Mouse (Mus musculus) liver, adult 2 months (tissue): ENCODE measurements around the gene Nck2. TPM values are rescaled to one million over a fixed set of nuclear protein-coding genes. Genes with fewer than 3 reads are reported as not detected.

Source experiments
- DNase-seq: peaks from one replicate; pipeline ENCODE4 v3.0.0-alpha.2; 2011; ENCODE audit warnings: low read depth, low spot score; ENCODE audit errors: extremely low read depth
- H3K27ac ChIP-seq: fragments of 200-500 bp; replicated peaks from 2 replicates; pipeline ENCODE4 v1.5.1; 2012; ENCODE audit warnings: low read depth, mild to moderate bottlenecking, control low read depth, inconsistent platforms, low read length; ENCODE audit not compliant: insufficient read depth
- H3K27me3 ChIP-seq: fragments of 200-500 bp; 2 replicates; pipeline ENCODE4 v1.6.1; 2012; ENCODE audit warnings: mild to moderate bottlenecking, moderate library complexity, low read length, inconsistent platforms; ENCODE audit not compliant: control insufficient read depth, insufficient read depth
- H3K36me3 ChIP-seq: fragments of 200-500 bp; 2 replicates; pipeline ENCODE4 v1.6.1; 2012; ENCODE audit warnings: low read length, inconsistent platforms; ENCODE audit not compliant: control insufficient read depth, insufficient read depth
- H3K4me1 ChIP-seq: fragments of 200-500 bp; 2 replicates; pipeline ENCODE4 v1.6.1; 2011; ENCODE audit warnings: low read length; ENCODE audit not compliant: control insufficient read depth, insufficient read depth
- H3K4me3 ChIP-seq: fragments of 200-500 bp; 2 replicates; pipeline ENCODE4 v1.5.1; 2011; ENCODE audit warnings: low read depth, mild to moderate bottlenecking, control low read depth, low read length, moderate library complexity; ENCODE audit not compliant: insufficient read depth
- H3K79me2 ChIP-seq: fragments of 200-500 bp; 2 replicates; pipeline ENCODE4 v1.6.1; 2012; ENCODE audit warnings: inconsistent platforms, mild to moderate bottlenecking, low read length, moderate library complexity; ENCODE audit not compliant: control insufficient read depth, insufficient read depth
- H3K9ac ChIP-seq: fragments of 200-500 bp; 2 replicates; pipeline ENCODE4 v1.6.1; 2012; ENCODE audit warnings: low read depth, mild to moderate bottlenecking, control low read depth, inconsistent platforms, low read length
- CTCF ChIP-seq: fragments of 200-500 bp; IDR thresholded peaks from 2 replicates; pipeline ENCODE4 v1.5.1; 2011; ENCODE audit warnings: low read depth, low read length, control low read depth
- POLR2A ChIP-seq: fragments of 200-500 bp; IDR thresholded peaks from 2 replicates; pipeline ENCODE4 v1.6.1; 2011; ENCODE audit warnings: low read length, control low read depth; ENCODE audit not compliant: insufficient read depth; ENCODE audit errors: extremely low read depth
- WGBS: fragments of 180-500 bp; shearing (Covaris S2); methylation state at CpG from one replicate; pipeline ENCODE4 v1.1.7; 2018; 5-methylcytosine and 5-hydroxymethylcytosine counted together
- polyA plus RNA-seq: library from polyadenylated mRNA; depleted of rRNA; stranded (reverse); fragments of >200 nt; gene quantifications from 2 replicates; pipeline ENCODE4 v1.2.3, GENCODE M21; 2012
- total RNA-seq: library from RNA; depleted of rRNA; stranded (reverse); fragments of >200 nt; gene quantifications from 2 replicates; pipeline ENCODE4 v1.2.3, GENCODE M21; 2014

The Nck2 gene
- total and polyA plus RNA-seq, 2 experiments: 2.5 to 3.0 TPM

GRCm38 (mm10) chr1:43426526-43426925, 17.9 kb upstream of the Nck2 start:
- H3K27ac ChIP-seq: no peak overlapping the region
- no peak overlapping the region for H3K4me3 ChIP-seq
- TF ChIP-seq POLR2A: no peak
- TF ChIP-seq CTCF: no peak
- H3K27me3 ChIP-seq: no peaks in the 10 kb centered on the region
- no peaks in the 10 kb centered on the region for H3K4me1 ChIP-seq
- H3K79me2 ChIP-seq: no peaks in the 10 kb centered on the region
- WGBS: 55% methylated on average over 4 of the region's 4 CpGs
- H3K9ac ChIP-seq: no peak overlapping the region
- no peaks in the 10 kb centered on the region for H3K36me3 ChIP-seq
- no peak for DNase-seq

DNA sequence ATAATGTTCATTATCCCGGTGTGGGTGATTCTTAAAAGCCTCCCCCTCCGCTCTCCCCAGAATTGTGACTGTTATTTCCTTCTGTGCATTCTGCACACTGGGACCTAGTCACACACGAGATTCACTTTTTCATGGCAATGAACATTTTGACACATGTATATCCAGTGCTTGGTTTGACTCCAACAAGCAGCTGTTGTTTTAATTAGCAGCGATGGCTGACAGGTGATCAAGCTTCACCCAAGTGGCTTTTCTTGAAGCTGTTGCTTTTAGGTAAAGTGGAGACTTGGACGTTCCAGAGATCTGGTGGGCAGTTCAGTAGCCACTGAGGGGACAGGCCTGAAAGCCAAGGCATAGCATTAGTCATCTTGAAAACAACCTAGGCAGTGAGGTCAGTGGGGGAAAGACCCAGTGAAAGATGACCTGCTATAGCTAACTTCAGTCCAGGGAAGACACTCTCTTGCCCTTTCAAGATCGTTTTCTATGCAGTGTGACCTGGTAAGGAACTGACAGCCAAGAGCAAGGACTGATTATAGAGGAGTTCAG, 17.3 kb upstream of the Nck2 start:
- no peak overlapping the region for H3K9ac ChIP-seq
- no peak overlapping the region for H3K27ac ChIP-seq
- H3K4me1 ChIP-seq: no peaks in the 10 kb centered on the region
- no peaks in the 10 kb centered on the region for H3K79me2 ChIP-seq
- H3K36me3 ChIP-seq: no peaks in the 10 kb centered on the region
- H3K27me3 ChIP-seq: no peaks in the 10 kb centered on the region
- TF ChIP-seq POLR2A (no peak), CTCF (no peak)
- no peak for DNase-seq
- H3K4me3 ChIP-seq: no peak overlapping the region
- WGBS: 86% methylated on average over 6 of the region's 6 CpGs

GRCm38 (mm10) chr1:43429924-43430876, 14.2 kb upstream of the Nck2 start:
- no peak for DNase-seq
- no peaks in the 10 kb centered on the region for H3K4me1 ChIP-seq
- H3K9ac ChIP-seq: no peak overlapping the region
- TF ChIP-seq CTCF: no peak
- TF ChIP-seq POLR2A: no peak
- H3K36me3 ChIP-seq: no peaks in the 10 kb centered on the region
- no peaks in the 10 kb centered on the region for H3K27me3 ChIP-seq
- no peak overlapping the region for H3K27ac ChIP-seq
- 72% methylated on average over 9 of the region's 9 CpGs for WGBS
- no peak overlapping the region for H3K4me3 ChIP-seq
- no peaks in the 10 kb centered on the region for H3K79me2 ChIP-seq

DNA sequence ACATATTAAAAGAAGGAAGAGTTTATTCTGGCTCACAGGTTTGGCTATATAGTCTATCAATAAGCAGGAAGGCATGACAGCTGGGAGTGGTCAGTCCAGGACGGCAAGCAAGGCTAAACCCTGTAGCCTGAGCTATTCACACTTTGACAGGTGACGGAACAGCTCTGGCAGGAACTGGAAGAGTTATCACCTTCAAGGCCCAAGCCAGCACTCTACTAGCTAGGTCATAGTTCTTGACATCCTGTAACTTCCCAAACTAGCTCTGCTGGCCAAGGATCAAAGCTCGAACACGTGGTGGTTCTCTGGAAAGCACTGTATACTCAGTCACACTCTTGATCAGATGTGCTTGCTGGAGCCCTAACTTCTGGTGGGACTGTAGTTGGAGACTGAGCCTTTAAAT, 10.5 kb upstream of the Nck2 start:
- H3K9ac ChIP-seq: no peak overlapping the region
- H3K4me1 ChIP-seq: no peaks in the 10 kb centered on the region
- no peaks in the 10 kb centered on the region for H3K79me2 ChIP-seq
- peak; percentile 12 for DNase-seq
- no peak overlapping the region for H3K27ac ChIP-seq
- TF ChIP-seq CTCF: no peak
- TF ChIP-seq POLR2A: no peak
- no peaks in the 10 kb centered on the region for H3K36me3 ChIP-seq
- no peaks in the 10 kb centered on the region for H3K27me3 ChIP-seq
- no peak overlapping the region for H3K4me3 ChIP-seq
- WGBS: 56% methylated on average over 4 of the region's 4 CpGs

GRCm38 (mm10) chr1:43436554-43436953, 7.8 kb upstream of the Nck2 start:
- Histone ChIP-seq H3K79me2 (no peaks in the 10 kb centered on the region), H3K4me1 (no peaks in the 10 kb centered on the region), H3K27ac (no peak overlapping the region), H3K9ac (no peak overlapping the region), H3K36me3 (no peaks in the 10 kb centered on the region), H3K4me3 (no peak overlapping the region), H3K27me3 (no peaks in the 10 kb centered on the region)
- TF ChIP-seq CTCF: no peak
- no peak for TF ChIP-seq POLR2A
- no peak for DNase-seq

GRCm38 (mm10) chr1:43439261-43439660, 5.1 kb upstream of the Nck2 start:
- Histone ChIP-seq H3K79me2 (no peaks in the 10 kb centered on the region), H3K4me1 (no peaks in the 10 kb centered on the region), H3K36me3 (no peaks in the 10 kb centered on the region), H3K9ac (no peak overlapping the region), H3K27ac (no peak overlapping the region), H3K27me3 (no peaks in the 10 kb centered on the region), H3K4me3 (no peak overlapping the region)
- DNase-seq: no peak
- TF ChIP-seq POLR2A (no peak), CTCF (no peak)
- WGBS: 96% methylated on average over 1 of the region's 1 CpGs
